Mouse (Mus musculus) midbrain, embryonic 11.5 days (tissue): ENCODE measurements around the gene Nup62. TPM values are rescaled to one million over a fixed set of nuclear protein-coding genes. Genes with fewer than 3 reads are reported as not detected.

ENCODE experiments used
- ATAC-seq: fragments of 200-750 bp; cut with Nextera tagmentation; 2 replicates; pipeline ENCODE4 v1.8.0; 2017; ENCODE audit warnings: moderate TSS enrichment, moderate library complexity; ENCODE audit not compliant: low FRiP score
- DNase-seq: peaks from one replicate; pipeline ENCODE4 v3.0.0; 2015; ENCODE audit warnings: low spot score; ENCODE audit errors: missing footprints
- H3K27ac ChIP-seq: fragments of 300-500 bp; sonication (generic); 2 replicates; pipeline ENCODE4 v1.5.1; 2014; ENCODE audit warnings: low read depth, low read length
- H3K27me3 ChIP-seq: fragments of 300-500 bp; sonication (generic); 2 replicates; pipeline ENCODE4 v1.6.1; 2014; ENCODE audit warnings: mild to moderate bottlenecking, low read length, moderate library complexity, mixed read lengths; ENCODE audit not compliant: control insufficient read depth, insufficient read depth
- H3K36me3 ChIP-seq: fragments of 300-500 bp; sonication (generic); 2 replicates; pipeline ENCODE4 v1.6.1; 2014; ENCODE audit warnings: mild to moderate bottlenecking, low read length, moderate library complexity, mixed read lengths; ENCODE audit not compliant: control insufficient read depth, insufficient read depth
- H3K4me1 ChIP-seq: fragments of 300-500 bp; sonication (generic); 2 replicates; pipeline ENCODE4 v1.6.1; 2014; ENCODE audit warnings: low read length; ENCODE audit not compliant: control insufficient read depth, insufficient read depth
- H3K4me2 ChIP-seq: fragments of 300-500 bp; sonication (generic); 2 replicates; pipeline ENCODE4 v1.6.1; 2014; ENCODE audit warnings: mild to moderate bottlenecking, moderate library complexity
- H3K4me3 ChIP-seq: fragments of 300-500 bp; sonication (generic); 2 replicates; pipeline ENCODE4 v1.5.1; 2014; ENCODE audit warnings: low read depth, low read length
- H3K9ac ChIP-seq: fragments of 300-500 bp; sonication (generic); 2 replicates; pipeline ENCODE4 v1.6.1; 2014; ENCODE audit warnings: low read length
- H3K9me3 ChIP-seq: fragments of 300-500 bp; sonication (generic); 2 replicates; pipeline ENCODE4 v1.6.1; 2016; ENCODE audit warnings: low read length; ENCODE audit not compliant: control insufficient read depth
- WGBS: fragments of 180-500 bp; shearing (Covaris S2); extraction: QIAGEN DNeasy Blood & Tissue Kit; methylation state at CpG from one replicate; pipeline ENCODE4 v1.1.7; 2014; 5-methylcytosine and 5-hydroxymethylcytosine counted together
- polyA plus RNA-seq: library from polyadenylated mRNA; unstranded; fragments of >200 nt; fragmentation: Nextera tagmentation; extraction: Ambion mirVana; gene quantifications from 2 replicates; pipeline ENCODE4 v1.2.1, GENCODE M21; 2014

The Nup62 gene
- polyA plus RNA-seq, 1 experiment from 2014 or later: 64.1 TPM

GRCm38 (mm10) chr7:44863982-44864494, 48.1 kb downstream of the Nup62 start:
- H3K27ac ChIP-seq: no peak overlapping the region
- peaks cover 26% of the 10 kb centered on the region for H3K36me3 ChIP-seq
- no peak overlapping the region for H3K4me2 ChIP-seq
- H3K9ac ChIP-seq: no peak overlapping the region
- H3K9me3 ChIP-seq: no peaks in the 10 kb centered on the region
- DNase-seq (peak; percentile 84), ATAC-seq (no peak)
- 94% methylated on average over 11 of the region's 11 CpGs for WGBS
- H3K4me1 ChIP-seq: peaks cover 24% of the 10 kb centered on the region
- no peak overlapping the region for H3K4me3 ChIP-seq
- H3K27me3 ChIP-seq: no peaks in the 10 kb centered on the region

- H3K4me2 ChIP-seq: no peak overlapping the region
- ATAC-seq: no peak
These were observed 49.0 kb downstream of the Nup62 start for GRCm38 (mm10) chr7:44864595-44865542.

GRCm38 (mm10) chr7:44866276-44867009, 50.6 kb downstream of the Nup62 start:
- 75% methylated on average over 15 of the region's 15 CpGs for WGBS
- Histone ChIP-seq H3K9me3 (no peaks in the 10 kb centered on the region), H3K4me1 (peaks cover 28% of the 10 kb centered on the region), H3K4me3 (no peak overlapping the region), H3K27me3 (no peaks in the 10 kb centered on the region), H3K36me3 (peaks cover 26% of the 10 kb centered on the region), H3K4me2 (no peak overlapping the region), H3K27ac (no peak overlapping the region), H3K9ac (no peak overlapping the region)
- DNase-seq: peak; percentile 78
- no peak for ATAC-seq

More at GRCm38 (mm10) chr7:44864595-44865542, 49.0 kb downstream of the Nup62 start:
- no peaks in the 10 kb centered on the region for H3K9me3 ChIP-seq
- H3K9ac ChIP-seq: no peak overlapping the region
- H3K27me3 ChIP-seq: no peaks in the 10 kb centered on the region
- peaks cover 26% of the 10 kb centered on the region for H3K36me3 ChIP-seq
- H3K4me3 ChIP-seq: no peak overlapping the region
- WGBS: 88% methylated on average over 24 of the region's 24 CpGs
- no peak overlapping the region for H3K27ac ChIP-seq
- peaks cover 24% of the 10 kb centered on the region for H3K4me1 ChIP-seq
- DNase-seq: peak; percentile 83

DNA sequence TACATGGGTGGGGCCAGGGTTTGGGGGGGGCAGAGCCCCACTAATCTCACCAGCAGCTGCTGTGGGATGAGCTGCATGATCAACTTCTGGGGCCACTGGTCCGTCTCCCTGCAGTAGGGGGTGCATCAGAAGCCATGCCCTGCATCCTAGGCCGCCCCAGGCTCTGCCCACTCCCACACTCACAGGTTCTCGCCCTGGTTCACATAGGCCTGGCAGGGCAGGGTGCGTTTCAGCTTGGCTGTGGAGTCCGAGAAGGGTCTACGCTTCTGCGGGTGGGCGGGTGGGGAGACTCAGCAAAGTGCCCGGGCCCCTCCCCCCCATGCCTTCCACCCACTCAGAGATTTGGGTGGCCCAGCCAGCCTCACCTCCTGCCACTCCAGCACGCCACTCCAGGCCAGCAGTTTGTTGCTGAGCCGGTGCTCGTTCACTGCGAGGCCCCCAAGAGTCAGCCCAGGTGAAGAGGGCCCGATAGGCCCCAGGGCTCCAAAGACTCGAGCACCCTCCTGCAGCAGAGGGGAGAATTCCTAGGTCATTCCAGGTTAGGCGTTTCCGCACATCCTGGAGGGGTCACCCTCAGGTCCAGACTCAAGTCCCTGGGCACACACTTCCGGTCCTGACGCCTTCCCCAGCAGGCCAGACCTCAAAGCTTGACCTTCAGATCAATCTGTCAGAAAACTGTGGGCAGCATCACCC, 51.3 kb downstream of the Nup62 start:
- H3K36me3 ChIP-seq: peaks cover 26% of the 10 kb centered on the region

GRCm38 (mm10) chr7:44867802-44868201, 51.9 kb downstream of the Nup62 start:
- Histone ChIP-seq H3K9ac (peak overlapping the region; percentile 99), H3K36me3 (peaks cover 24% of the 10 kb centered on the region), H3K4me2 (peak overlapping the region; percentile 92), H3K27ac (no peak overlapping the region), H3K27me3 (no peaks in the 10 kb centered on the region), H3K4me1 (peaks cover 28% of the 10 kb centered on the region), H3K9me3 (no peaks in the 10 kb centered on the region), H3K4me3 (peak overlapping the region; percentile 97)
- 56% methylated on average over 9 of the region's 9 CpGs for WGBS
- DNase-seq: peak; percentile 85
- ATAC-seq: no peak

More for the DNA sequence above, 51.3 kb downstream of the Nup62 start:
- Histone ChIP-seq H3K4me1 (peaks cover 28% of the 10 kb centered on the region), H3K9me3 (no peaks in the 10 kb centered on the region), H3K4me3 (peak overlapping the region; percentile 97), H3K27ac (no peak overlapping the region), H3K27me3 (no peaks in the 10 kb centered on the region), H3K4me2 (peak overlapping the region; percentile 92), H3K9ac (no peak overlapping the region)
- 73% methylated on average over 18 of the region's 19 CpGs for WGBS
- DNase-seq (no peak), ATAC-seq (no peak)

DNA sequence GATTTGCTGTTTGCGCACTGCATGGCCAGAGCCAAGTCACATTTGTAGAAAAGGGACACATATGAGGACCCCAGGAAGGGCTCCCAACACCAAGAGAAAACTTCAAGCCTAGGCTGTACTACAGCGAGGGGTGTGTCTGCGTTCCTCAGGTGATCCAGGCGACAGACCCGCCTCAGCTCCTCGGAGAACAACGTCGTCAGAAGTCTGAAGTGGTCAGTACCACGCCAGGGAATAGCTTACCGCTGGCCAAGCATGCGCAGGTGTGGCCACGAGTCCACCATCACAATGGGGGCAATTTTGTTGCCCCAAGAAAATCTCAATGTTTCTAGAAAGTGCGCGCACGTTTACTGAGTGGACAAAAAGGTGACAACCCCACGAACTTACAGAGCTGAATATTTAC, 52.6 kb downstream of the Nup62 start:
- no peak for ATAC-seq
- Histone ChIP-seq H3K36me3 (peaks cover 17% of the 10 kb centered on the region), H3K27me3 (no peaks in the 10 kb centered on the region), H3K9ac (peak overlapping the region; percentile 99), H3K4me2 (peak overlapping the region; percentile 92), H3K4me1 (peaks cover 28% of the 10 kb centered on the region), H3K27ac (peak overlapping the region; percentile 100), H3K9me3 (no peaks in the 10 kb centered on the region), H3K4me3 (peak overlapping the region; percentile 97)
- DNase-seq: peak; percentile 88
- WGBS: 5% methylated on average over 16 of the region's 16 CpGs

GRCm38 (mm10) chr7:44868919-44869696, 53.2 kb downstream of the Nup62 start:
- Histone ChIP-seq H3K27me3 (no peaks in the 10 kb centered on the region), H3K36me3 (peaks cover 11% of the 10 kb centered on the region), H3K4me3 (peak overlapping the region; percentile 97), H3K9ac (peak overlapping the region; percentile 99), H3K27ac (peak overlapping the region; percentile 100), H3K9me3 (no peaks in the 10 kb centered on the region), H3K4me2 (peak overlapping the region; percentile 92), H3K4me1 (peaks cover 28% of the 10 kb centered on the region)
- WGBS: 0% methylated on average over 65 of the region's 108 CpGs
- peak; percentile 53 for ATAC-seq
- peak; percentile 95 for DNase-seq
